Mouse (Mus musculus) kidney, postnatal 0 days (tissue): Measurements from ENCODE around the gene Myo1g. TPM values are rescaled to one million over a fixed set of nuclear protein-coding genes. Genes with fewer than 3 reads are reported as not detected.

Experiments used
- ATAC-seq: fragments of 200-750 bp; cut with Nextera tagmentation; replicated peaks from 2 replicates; pipeline ENCODE4 v1.8.0; 2017; ENCODE audit warnings: low read depth, moderate number of reproducible peaks, moderate TSS enrichment, moderate library complexity; ENCODE audit not compliant: low FRiP score
- DNase-seq: peaks from one replicate; pipeline ENCODE4 v3.0.0-alpha.2; 2016; ENCODE audit warnings: low spot score
- H3K27ac ChIP-seq: fragments of 300-500 bp; sonication (generic); 2 replicates; pipeline ENCODE4 v1.5.1; 2014; ENCODE audit warnings: mild to moderate bottlenecking
- H3K27me3 ChIP-seq: fragments of 300-500 bp; sonication (generic); 2 replicates; pipeline ENCODE4 v1.6.1; 2014; ENCODE audit warnings: low read length, mixed read lengths; ENCODE audit not compliant: insufficient read depth
- H3K36me3 ChIP-seq: fragments of 300-500 bp; sonication (generic); 2 replicates; pipeline ENCODE4 v1.6.1; 2014; ENCODE audit warnings: low read length, mixed read lengths; ENCODE audit not compliant: insufficient read depth
- H3K4me1 ChIP-seq: fragments of 300-500 bp; sonication (generic); replicated peaks from 2 replicates; pipeline ENCODE4 v1.6.1; 2014; ENCODE audit warnings: antibody characterized with exemption, low read length, mixed read lengths; ENCODE audit not compliant: insufficient read depth
- H3K4me2 ChIP-seq: fragments of 300-500 bp; sonication (generic); 2 replicates; pipeline ENCODE4 v1.6.1; 2014; ENCODE audit warnings: mild to moderate bottlenecking, low read length, moderate library complexity, mixed read lengths
- H3K4me3 ChIP-seq: fragments of 300-500 bp; sonication (generic); replicated peaks from 2 replicates; pipeline ENCODE4 v1.5.1; 2014; ENCODE audit warnings: low read depth, low read length
- H3K9ac ChIP-seq: fragments of 300-500 bp; sonication (generic); 2 replicates; pipeline ENCODE4 v1.6.1; 2014; ENCODE audit warnings: low read depth, low read length
- H3K9me3 ChIP-seq: fragments of 300-500 bp; sonication (generic); replicated peaks from 2 replicates; pipeline ENCODE4 v1.6.1; 2016; ENCODE audit warnings: low read length, inconsistent platforms, mixed read lengths
- CTCF ChIP-seq: IDR thresholded peaks from 2 replicates; pipeline ENCODE4 v1.5.1; 2016; ENCODE audit warnings: antibody characterized with exemption, low read depth, mild to moderate bottlenecking, moderate library complexity
- WGBS: fragments of 180-500 bp; shearing (Covaris S2); extraction: QIAGEN DNeasy Blood & Tissue Kit; methylation state at CpG from one replicate; pipeline ENCODE4 v1.1.7; 2014; 5-methylcytosine and 5-hydroxymethylcytosine counted together
- polyA plus RNA-seq: library from polyadenylated mRNA; unstranded; fragments of >200 nt; fragmentation: Nextera tagmentation; extraction: Ambion mirVana; gene quantifications from 2 replicates; pipeline ENCODE4 v1.2.1, GENCODE M21; 2015

Myo1g gene
- 0.42 and 0.83 TPM in 2 replicates for polyA plus RNA-seq

DNA sequence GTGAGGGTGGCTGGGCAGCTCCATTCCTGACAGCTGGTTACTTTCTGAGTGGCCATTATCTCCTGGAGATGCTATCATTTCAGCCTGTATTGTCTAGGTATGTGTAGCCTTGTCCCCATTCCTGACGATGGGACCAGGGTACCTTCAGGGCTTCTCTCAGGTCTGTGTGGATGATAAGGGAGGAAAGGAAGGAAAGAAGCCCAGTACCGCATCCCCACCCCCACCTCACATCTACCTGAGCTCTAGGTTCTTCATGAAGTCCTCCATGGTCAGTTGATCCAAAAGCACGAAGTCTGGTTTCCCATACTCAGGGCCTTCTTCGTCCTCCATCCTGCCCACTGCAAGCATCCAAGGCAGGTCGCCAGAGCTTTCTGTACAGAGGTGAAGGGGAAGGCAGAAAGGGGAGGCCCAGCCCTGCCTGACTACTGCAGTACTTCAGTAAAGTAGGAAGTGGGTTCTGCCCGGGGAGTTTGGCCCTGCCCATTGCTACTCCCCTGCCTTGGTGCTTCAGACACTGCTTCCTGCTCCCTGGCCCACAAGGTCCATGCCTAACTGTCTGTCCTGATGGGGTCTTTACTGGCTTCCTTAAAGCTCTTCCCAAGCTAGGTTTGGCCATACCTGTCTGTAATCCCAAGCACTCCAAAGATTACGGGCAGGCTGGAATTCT, at the start of gene Myo1g:
Gene Myo1g, minus strand, starts transcription at position 459 of the 667 bp plus-strand sequence.
- DNase-seq (no peak), ATAC-seq (no peak)
- Histone ChIP-seq H3K36me3 (peaks cover 16% of the 10 kb centered on the region), H3K27me3 (no peaks in the 10 kb centered on the region), H3K4me1 (no peaks in the 10 kb centered on the region), H3K27ac (no peak within 1 kb of the TSS), H3K4me3 (no peak within 1 kb of the TSS), H3K4me2 (no peak within 1 kb of the TSS), H3K9me3 (no peaks in the 10 kb centered on the region), H3K9ac (no peak within 1 kb of the TSS)
- no peak for TF ChIP-seq CTCF
- 80% methylated on average over 7 of the region's 7 CpGs for WGBS

DNA sequence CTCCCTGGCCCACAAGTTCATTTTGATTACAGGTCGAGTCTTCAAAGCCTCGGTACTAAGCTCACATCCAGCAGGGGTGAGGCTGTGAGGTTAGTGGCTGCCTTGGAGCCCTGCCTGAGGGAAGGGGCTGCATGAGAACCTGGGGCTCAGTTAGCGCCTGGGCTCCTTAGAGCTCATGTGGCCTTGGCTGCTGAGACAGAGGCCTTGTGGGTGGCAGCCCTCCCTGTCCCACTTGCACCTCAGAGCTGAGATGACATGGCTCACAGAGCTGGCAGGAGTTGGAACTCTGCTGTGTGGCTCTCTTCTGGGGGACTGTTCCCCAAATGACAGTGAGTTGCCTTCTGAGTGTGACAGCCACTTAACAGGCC, 48.6 kb upstream of the Myo1g start:
- Histone ChIP-seq H3K4me1 (no peaks in the 10 kb centered on the region), H3K4me3 (no peak overlapping the region), H3K9me3 (no peaks in the 10 kb centered on the region), H3K4me2 (no peak overlapping the region), H3K27ac (no peak overlapping the region), H3K27me3 (no peaks in the 10 kb centered on the region), H3K36me3 (peaks cover 15% of the 10 kb centered on the region), H3K9ac (no peak overlapping the region)
- no peak for DNase-seq
- WGBS, result 43% methylated on average over 3 of the region's 3 CpGs
- TF ChIP-seq CTCF, result no peak
- ATAC-seq, result no peak

DNA sequence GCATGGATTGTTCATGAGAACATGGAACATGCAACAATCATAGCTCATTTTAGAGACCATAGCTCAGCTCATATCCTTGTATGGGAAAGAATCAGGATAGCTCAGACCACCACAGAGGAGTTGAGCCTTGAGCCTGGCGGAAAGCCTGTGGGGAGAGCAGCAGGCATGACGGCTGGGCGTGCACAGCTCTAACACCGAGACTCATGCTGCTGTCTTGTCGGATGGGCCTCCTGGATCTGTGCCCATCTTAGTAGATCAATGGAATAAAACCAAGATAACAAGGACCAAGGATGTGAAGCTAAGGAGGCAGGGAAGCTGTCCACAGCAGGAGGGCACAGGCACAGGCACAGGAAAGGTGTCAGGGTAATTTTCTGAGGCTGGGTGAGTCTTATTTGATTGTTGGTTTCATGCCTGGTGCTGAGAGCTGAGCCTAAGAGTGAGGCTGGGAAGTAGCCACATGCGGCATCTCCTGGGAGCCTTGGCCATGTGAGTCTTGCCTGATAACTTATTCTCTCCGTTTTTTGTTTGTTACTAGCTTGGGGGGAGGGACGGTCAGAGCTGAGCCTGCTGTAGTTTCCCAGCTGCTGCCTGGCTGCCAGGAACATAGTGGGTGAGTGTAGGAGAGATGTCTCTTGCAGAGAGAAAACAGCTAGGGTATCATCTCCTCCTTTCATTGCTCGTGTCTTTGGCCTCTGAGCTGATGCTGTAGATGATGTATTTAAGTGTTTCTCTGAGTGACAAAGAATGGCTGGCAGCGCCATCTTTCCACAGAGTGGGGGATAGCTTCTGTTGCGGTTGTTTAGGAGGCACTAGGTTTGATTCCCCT, 48.0 kb upstream of the Myo1g start:
- Histone ChIP-seq H3K4me1 (no peaks in the 10 kb centered on the region), H3K9me3 (no peaks in the 10 kb centered on the region), H3K27ac (no peak overlapping the region), H3K27me3 (no peaks in the 10 kb centered on the region), H3K36me3 (peaks cover 15% of the 10 kb centered on the region), H3K4me3 (no peak overlapping the region), H3K9ac (no peak overlapping the region), H3K4me2 (no peak overlapping the region)
- peak; percentile 49; the same call in 1 of the 2 replicates for TF ChIP-seq CTCF
- DNase-seq (peak; percentile 34), ATAC-seq (no peak)
- 57% methylated on average over 11 of the region's 11 CpGs for WGBS

- WGBS, result 78% methylated on average over 8 of the region's 8 CpGs
- H3K27ac ChIP-seq, result no peak overlapping the region
- ATAC-seq (no peak), DNase-seq (no peak)
- no peaks in the 10 kb centered on the region for H3K9me3 ChIP-seq
- peaks cover 20% of the 10 kb centered on the region for H3K36me3 ChIP-seq
- H3K4me1 ChIP-seq, result no peaks in the 10 kb centered on the region
- TF ChIP-seq CTCF, result no peak
- H3K4me2 ChIP-seq, result no peak overlapping the region
- no peak overlapping the region for H3K4me3 ChIP-seq
- no peak overlapping the region for H3K9ac ChIP-seq
- H3K27me3 ChIP-seq, result no peaks in the 10 kb centered on the region
Observed at GRCm38 (mm10) chr11:6567951-6568350, 47.2 kb upstream of the Myo1g start.

DNA sequence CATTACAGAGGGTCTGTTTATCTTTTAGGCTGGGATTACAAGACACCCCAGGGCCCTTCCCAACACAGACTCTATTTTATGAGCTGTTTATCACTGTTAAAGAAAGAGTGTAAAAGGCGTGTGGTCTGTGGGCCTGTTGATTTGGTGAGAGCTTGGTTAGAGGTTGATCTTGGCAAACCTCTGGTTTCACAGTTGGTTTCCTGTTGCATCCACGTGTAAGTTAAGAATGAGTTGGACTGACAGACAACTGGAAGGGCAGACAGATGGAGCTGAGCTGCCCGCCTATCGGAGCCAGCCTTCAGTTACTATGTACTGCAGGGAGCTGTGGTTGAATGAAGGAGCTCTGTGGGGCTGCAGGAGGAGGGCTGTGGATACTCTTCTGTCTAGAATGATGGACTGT, 45.7 kb upstream of the Myo1g start:
- 66% methylated on average over 4 of the region's 4 CpGs for WGBS
- Histone ChIP-seq H3K27me3 (no peaks in the 10 kb centered on the region), H3K4me2 (no peak overlapping the region), H3K9ac (no peak overlapping the region), H3K36me3 (peaks cover 19% of the 10 kb centered on the region), H3K27ac (no peak overlapping the region), H3K9me3 (no peaks in the 10 kb centered on the region), H3K4me3 (no peak overlapping the region), H3K4me1 (no peaks in the 10 kb centered on the region)
- ATAC-seq, result no peak
- no peak for TF ChIP-seq CTCF
- DNase-seq, result no peak

DNA sequence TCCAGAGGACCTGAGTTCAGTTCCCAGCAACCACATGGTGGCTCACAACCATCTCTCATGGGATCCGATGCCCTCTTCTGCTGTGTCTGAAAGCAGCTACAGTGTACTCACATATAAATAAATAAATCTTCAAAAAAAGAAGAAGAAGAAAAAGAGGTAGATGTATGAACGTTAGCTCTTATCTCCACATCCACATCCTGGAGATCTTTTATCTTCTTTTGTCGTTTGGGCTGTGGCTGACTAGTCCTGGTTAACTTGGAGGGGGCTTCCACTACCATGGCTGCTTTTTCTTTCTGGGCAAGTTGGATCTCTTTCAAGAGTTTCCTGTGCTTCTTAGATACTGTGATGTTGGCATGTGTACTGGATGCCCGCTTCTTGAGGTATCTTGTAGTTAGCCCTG, 42.4 kb upstream of the Myo1g start:
- H3K27me3 ChIP-seq, result no peaks in the 10 kb centered on the region
- H3K27ac ChIP-seq, result no peak overlapping the region
- H3K9ac ChIP-seq, result no peak overlapping the region
- ATAC-seq (no peak), DNase-seq (no peak)
- TF ChIP-seq CTCF, result no peak
- no peaks in the 10 kb centered on the region for H3K9me3 ChIP-seq
- 0 out of 2 replicates have a peak, but pooled peaks cover 4% of the 10 kb centered on the region for H3K36me3 ChIP-seq
- WGBS, result 94% methylated on average over 4 of the region's 4 CpGs
- no peak overlapping the region for H3K4me2 ChIP-seq
- H3K4me1 ChIP-seq, result no peaks in the 10 kb centered on the region; the same call in 1 of the 2 replicates
- no peak overlapping the region for H3K4me3 ChIP-seq
